Mouse (Mus musculus) megakaryocyte-erythroid progenitor cell, adult 5-6 weeks (primary cell): ENCODE measurements around the gene Pdzd9. TPM values are rescaled to one million over a fixed set of nuclear protein-coding genes. Genes with fewer than 3 reads are reported as not detected.
"Not testable (repeated sequence)": the region's sequence is repeated elsewhere in the genome, so short reads cannot be mapped to it uniquely, and the experiment has no call there.

ENCODE experiments used
- ATAC-seq: replicated peaks from 2 replicates; pipeline ENCODE4 v1.8.0; 2016; ENCODE audit warnings: mild to moderate bottlenecking, inconsistent platforms; ENCODE audit not compliant: severe bottlenecking, poor library complexity, low FRiP score, low TSS enrichment
- total RNA-seq, 2 experiments: library from RNA; stranded (forward) in 1 of 2; stranded (reverse) in 1 of 2; fragments of 200-1000, 215-1000 nt in 1 of 2; fragments of >200 nt in 1 of 2; fragmentation: Nextera tagmentation in 1 of 2; gene quantifications; 2 replicates each; pipeline ENCODE4 v1.2.3; 2014 to 2017

The Pdzd9 gene
- total RNA-seq (2014; fragmentation: Nextera tagmentation) = not detected in 2 replicates
- total RNA-seq (2017) = not detected in 2 replicates

GRCm38 (mm10) chr7:120670153-120670875, at the start of gene Pdzd9:
TSS of gene Pdzd9 (minus strand) at chr7:120670343.
- peak; percentile 64 for ATAC-seq

- no peak for ATAC-seq
These were observed 47.1 kb upstream of the Pdzd9 start for GRCm38 (mm10) chr7:120717261-120717660.

GRCm38 (mm10) chr7:120713951-120714350, 43.8 kb upstream of the Pdzd9 start:
- ATAC-seq = not testable (repeated sequence)

GRCm38 (mm10) chr7:120713225-120713624, 43.1 kb upstream of the Pdzd9 start:
- no peak for ATAC-seq

DNA sequence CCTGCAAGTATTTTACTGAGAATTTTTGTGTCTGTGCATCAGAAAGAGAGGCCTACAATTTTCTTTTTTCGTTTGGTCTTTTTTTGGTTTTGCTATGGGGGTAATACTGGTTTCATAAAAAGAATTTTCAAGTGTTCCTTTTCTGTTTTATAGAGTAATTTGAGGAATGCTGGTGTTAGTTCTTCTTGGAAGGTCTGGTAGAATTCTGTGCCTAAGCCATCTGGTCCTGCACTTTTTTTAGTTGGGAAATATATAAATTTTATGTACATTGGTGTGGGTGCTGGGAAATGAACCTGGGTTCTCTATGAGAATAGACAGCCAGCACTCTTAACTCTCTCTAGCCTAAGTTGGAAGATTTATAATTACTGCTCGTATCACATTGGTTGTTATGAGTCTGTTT, 41.9 kb upstream of the Pdzd9 start:
- ATAC-seq = no peak

- ATAC-seq = peak; percentile 15
These were observed 33.7 kb upstream of the Pdzd9 start for GRCm38 (mm10) chr7:120703888-120704287.

DNA sequence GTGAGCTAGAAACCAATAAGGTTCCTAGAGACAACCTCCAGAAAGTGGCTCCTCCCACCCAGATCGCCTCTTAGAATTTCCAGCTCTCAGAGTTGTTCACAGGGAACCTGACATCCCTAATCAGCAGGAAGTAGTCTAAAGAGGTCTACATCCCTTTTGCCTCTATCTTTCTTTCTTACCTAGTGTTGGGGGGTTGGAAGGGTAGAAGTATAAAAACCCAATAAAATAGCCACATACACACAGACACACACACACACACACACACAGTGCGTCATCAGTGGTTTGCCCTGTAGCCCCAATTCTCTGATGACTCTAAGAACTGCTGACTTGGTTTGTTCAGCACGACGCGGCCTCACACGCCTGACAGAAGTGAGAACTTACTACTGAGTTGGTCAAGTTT, 29.4 kb upstream of the Pdzd9 start:
- ATAC-seq = no peak

DNA sequence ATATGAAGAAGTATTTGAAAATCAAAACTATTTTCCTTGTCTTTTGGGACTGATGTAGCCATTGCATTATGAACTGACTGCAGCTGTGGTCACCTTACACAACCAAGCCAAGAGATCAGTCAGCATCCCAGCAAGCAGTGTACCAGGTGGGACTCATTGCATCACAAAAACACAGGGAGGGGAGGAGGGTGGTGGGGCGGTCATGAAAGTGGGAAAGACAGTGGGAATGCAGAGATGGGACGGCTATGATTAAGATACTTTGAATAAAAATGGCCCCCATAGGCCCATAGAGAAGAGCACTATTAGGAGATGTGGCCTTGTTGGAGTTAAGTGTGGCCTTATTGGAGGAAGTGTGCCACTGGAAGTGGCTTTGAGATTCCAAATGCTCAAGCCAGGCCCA, 26.2 kb upstream of the Pdzd9 start:
- no peak for ATAC-seq

DNA sequence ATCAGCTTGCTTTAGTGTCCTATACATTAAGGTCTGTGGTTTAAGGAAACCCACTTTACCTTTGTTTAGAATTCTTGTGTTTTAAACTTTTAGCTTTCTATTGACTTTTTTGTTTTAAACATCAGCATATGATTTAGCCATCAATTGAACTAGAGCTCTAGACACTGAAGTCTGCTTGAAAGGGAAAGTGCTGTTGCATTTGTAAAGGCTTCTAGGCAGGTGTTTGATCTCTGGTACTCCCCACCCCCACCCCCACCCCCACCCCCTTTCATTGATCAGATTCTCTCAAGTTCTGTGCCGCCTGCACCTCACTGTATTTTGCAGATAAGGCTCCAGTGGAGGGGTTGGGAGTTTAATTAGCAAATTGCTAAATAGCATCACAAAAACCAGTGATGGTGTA, 25.5 kb upstream of the Pdzd9 start:
- peak; percentile 48; the same call in 1 of the 2 replicates for ATAC-seq

GRCm38 (mm10) chr7:120695196-120695595, 25.1 kb upstream of the Pdzd9 start:
- no peak for ATAC-seq

GRCm38 (mm10) chr7:120693831-120694375, 23.8 kb upstream of the Pdzd9 start:
- no peak for ATAC-seq

- no peak for ATAC-seq
These were observed 20.5 kb upstream of the Pdzd9 start for GRCm38 (mm10) chr7:120690634-120691033.

- ATAC-seq = no peak
These were observed 15.1 kb upstream of the Pdzd9 start for GRCm38 (mm10) chr7:120685227-120685626.

GRCm38 (mm10) chr7:120684731-120685161, 14.6 kb upstream of the Pdzd9 start:
- no peak for ATAC-seq

DNA sequence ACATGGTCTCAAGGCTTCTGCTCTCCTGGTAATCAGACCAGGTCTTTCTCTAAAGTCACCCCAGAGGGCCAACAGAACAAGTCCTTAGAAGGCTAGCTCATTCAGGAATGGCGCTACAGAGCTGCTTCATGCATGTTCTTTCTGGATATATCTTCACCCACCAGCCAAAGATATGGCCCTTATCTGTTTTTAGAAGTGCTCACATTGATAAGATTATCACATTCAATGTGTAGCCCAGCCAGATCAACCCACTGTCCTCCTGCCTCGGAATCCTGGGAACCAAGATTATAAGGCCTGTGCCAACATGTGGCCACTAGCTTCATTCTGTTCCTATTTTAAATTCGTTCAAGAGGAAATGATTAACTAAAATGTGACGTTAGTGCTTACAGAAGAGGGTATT, 11.9 kb upstream of the Pdzd9 start:
- 0 out of 2 replicates have a peak, but pooled peaks have one; percentile 14 for ATAC-seq

GRCm38 (mm10) chr7:120679023-120679422, 8.9 kb upstream of the Pdzd9 start:
- ATAC-seq = no peak

DNA sequence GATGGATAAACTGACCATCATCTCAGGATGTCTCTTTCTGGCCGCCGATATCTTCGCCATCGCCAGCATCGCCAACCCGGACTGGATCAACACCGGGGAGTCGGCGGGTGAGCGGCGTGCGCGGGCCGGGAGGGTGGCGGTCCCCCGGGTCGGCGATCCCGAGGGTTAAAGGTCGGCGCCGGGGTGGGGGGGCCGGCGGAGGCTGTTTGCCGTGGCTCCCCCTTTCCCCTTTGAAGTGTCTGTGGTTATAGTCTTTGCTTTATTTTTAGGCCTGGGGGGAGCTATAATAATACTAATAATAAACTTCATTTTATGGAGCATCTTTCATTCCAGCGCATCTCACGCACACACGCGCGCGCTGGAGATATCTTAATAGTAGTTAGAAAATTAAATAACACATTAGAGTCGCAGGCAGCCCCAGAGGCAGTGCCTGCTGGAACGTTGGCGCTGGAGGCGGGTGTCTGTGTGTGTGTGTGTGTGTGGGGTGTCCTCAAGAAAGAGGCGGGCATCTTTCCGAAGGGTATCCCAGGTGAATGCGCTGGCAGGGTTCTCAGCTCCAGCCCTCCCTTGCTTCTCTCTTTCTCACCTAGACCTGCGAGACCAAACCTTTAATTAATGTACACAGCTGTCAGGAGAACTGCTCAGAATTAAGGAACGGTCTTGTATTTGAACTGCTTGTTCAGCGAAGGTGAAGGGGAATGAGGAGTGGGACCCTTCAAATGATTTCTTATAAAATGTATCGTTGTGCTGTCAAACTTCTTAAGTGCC, 7.8 kb upstream of the Pdzd9 start:
- ATAC-seq = no peak

- peak; percentile 48 for ATAC-seq
These were observed 7.0 kb upstream of the Pdzd9 start, which contains the start of gene Mosmo for GRCm38 (mm10) chr7:120677001-120677643. TSS of gene Mosmo (plus strand) at chr7:120677618.

DNA sequence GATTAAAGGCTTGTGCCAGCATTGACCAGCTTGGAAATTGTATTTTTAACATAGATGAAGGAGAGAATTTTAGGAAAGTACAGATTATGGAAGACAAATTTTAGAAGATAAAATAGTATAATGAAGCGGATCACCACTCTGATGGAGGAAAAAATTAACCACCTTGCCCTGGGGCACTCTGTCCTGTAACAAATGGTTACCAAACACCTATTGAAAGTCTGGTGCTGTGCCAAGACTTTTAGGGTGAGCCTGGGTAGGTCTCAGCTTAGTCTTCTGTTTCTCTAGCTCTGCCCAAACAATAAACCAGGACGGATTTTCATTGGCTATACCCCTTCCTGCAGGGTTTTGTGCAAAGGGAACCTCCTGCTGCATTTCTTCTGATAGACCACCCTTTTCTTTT, 1.1 kb upstream of the Pdzd9 start:
- no peak for ATAC-seq

GRCm38 (mm10) chr7:120662079-120662478, 8.1 kb downstream of the Pdzd9 start:
- ATAC-seq = no peak
